Mouse (Mus musculus) limb, embryonic 15.5 days (tissue): ENCODE measurements around the gene Gm3448. TPM values are rescaled to one million over a fixed set of nuclear protein-coding genes. Genes with fewer than 3 reads are reported as not detected.

Experiments used
- polyA plus RNA-seq: library from polyadenylated mRNA; unstranded; fragments of >200 nt; fragmentation: Nextera tagmentation; extraction: Ambion mirVana; gene quantifications from 2 replicates; pipeline ENCODE4 v1.2.1, GENCODE M21; 2015

The Gm3448 gene
- polyA plus RNA-seq, 1 experiment from 2014 or later, result 3.0 TPM

Other genes with a start within 250 kb of the Gm3448 start
- 3.6 and 3.8 TPM in 2 replicates for gene Wdr27, start 98.4 kb downstream of the Gm3448 start, polyA plus RNA-seq
- gene 1600012H06Rik, start 98.4 kb downstream of the Gm3448 start, polyA plus RNA-seq, result 39.0 and 40.8 TPM in 2 replicates
- 35.6 and 39.4 TPM in 2 replicates for gene Phf10, start 80.3 kb downstream of the Gm3448 start, polyA plus RNA-seq
- gene 9030025P20Rik, start 63.1 kb downstream of the Gm3448 start, polyA plus RNA-seq, result 5.7 and 5.9 TPM in 2 replicates
- gene Gm3417, start 62.7 kb downstream of the Gm3448 start, polyA plus RNA-seq, result 0.91 TPM in 1 of 2 replicates, not detected in the other
- gene Gm3435, start 31.4 kb downstream of the Gm3448 start, polyA plus RNA-seq, result 4.8 and 5.5 TPM in 2 replicates
- 61.9 and 65.0 TPM in 2 replicates for gene Ermard, start 329 bp downstream of the Gm3448 start, polyA plus RNA-seq
- 0.55 TPM in 1 of 2 replicates, not detected in the other for gene Tcte3, start within 50 bp of the Gm3448 start, polyA plus RNA-seq